Mouse (Mus musculus): Measurements from ENCODE around the gene Pax8. TPM values are rescaled to one million over a fixed set of nuclear protein-coding genes. Genes with fewer than 3 reads are reported as not detected.

Pax8 gene
- polyA plus RNA-seq, 1 experiment: 0.57 TPM

DNA sequence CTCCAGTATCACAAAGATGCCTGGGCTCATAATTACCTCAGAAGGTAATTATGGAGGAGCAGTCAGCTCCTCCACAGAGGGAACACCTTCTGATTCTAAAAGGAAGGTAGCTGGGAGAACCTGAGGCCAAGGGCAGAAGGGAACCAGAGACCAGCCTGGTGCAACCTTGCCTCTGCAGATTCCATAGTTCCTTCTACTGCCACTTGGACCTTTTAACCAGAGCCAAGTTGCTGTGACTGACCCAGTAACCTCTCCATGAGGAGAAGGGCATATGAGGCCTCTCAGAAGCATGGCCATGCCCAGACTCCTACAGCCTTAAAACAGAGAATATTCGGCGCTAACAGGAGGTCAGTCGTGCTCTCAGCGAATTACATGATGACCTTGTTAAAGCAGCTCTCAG lies 57.8 kb downstream of the Pax8 start:
- no peaks in the 10 kb centered on the region for H3K27me3 ChIP-seq (ENCODE audit: control insufficient read depth, insufficient read depth, low read length, poor library complexity, severe bottlenecking)
- no peak overlapping the region for H3K27ac ChIP-seq (ENCODE audit: insufficient read depth, low read length)
- H3K9ac ChIP-seq (ENCODE audit: low read depth, poor library complexity, severe bottlenecking): no peak overlapping the region
- H3K9me3 ChIP-seq (replicated peaks; ENCODE audit: control insufficient read depth, insufficient read depth, low read length, poor library complexity, severe bottlenecking): no peaks in the 10 kb centered on the region
- TF ChIP-seq CTCF (IDR thresholded peaks at IDR 0.05; ENCODE audit: low read depth, low read length) (no peak), POLR2A (IDR thresholded peaks at IDR 0.05; ENCODE audit: insufficient read depth, low read length) (no peak), EP300 (IDR thresholded peaks at IDR 0.05; ENCODE audit: insufficient read depth, low read depth, low read length) (no peak)
- no peaks in the 10 kb centered on the region for H3K36me3 ChIP-seq (ENCODE audit: control insufficient read depth, insufficient read depth, low read length, poor library complexity, severe bottlenecking)
- H3K4me3 ChIP-seq (ENCODE audit: low read depth, low read length): no peak overlapping the region
- no peaks in the 10 kb centered on the region for H3K4me1 ChIP-seq (ENCODE audit: control insufficient read depth, insufficient read depth, low read length)

- Histone ChIP-seq H3K36me3 (ENCODE audit: control insufficient read depth, insufficient read depth, low read length, poor library complexity, severe bottlenecking) (no peaks in the 10 kb centered on the region), H3K27ac (ENCODE audit: insufficient read depth, low read length) (no peak overlapping the region), H3K9me3 (replicated peaks; ENCODE audit: control insufficient read depth, insufficient read depth, low read length, poor library complexity, severe bottlenecking) (no peaks in the 10 kb centered on the region), H3K4me3 (ENCODE audit: low read depth, low read length) (no peak overlapping the region), H3K4me1 (ENCODE audit: control insufficient read depth, insufficient read depth, low read length) (no peaks in the 10 kb centered on the region), H3K27me3 (ENCODE audit: control insufficient read depth, insufficient read depth, low read length, poor library complexity, severe bottlenecking) (no peaks in the 10 kb centered on the region), H3K9ac (ENCODE audit: low read depth, poor library complexity, severe bottlenecking) (no peak overlapping the region)
- no peak for TF ChIP-seq POLR2A (IDR thresholded peaks at IDR 0.05; ENCODE audit: insufficient read depth, low read length)
- TF ChIP-seq CTCF (IDR thresholded peaks at IDR 0.05; ENCODE audit: low read depth, low read length): no peak
- TF ChIP-seq EP300 (IDR thresholded peaks at IDR 0.05; ENCODE audit: insufficient read depth, low read depth, low read length): no peak
These were observed 58.3 kb downstream of the Pax8 start for GRCm38 (mm10) chr2:24417106-24417505.

DNA sequence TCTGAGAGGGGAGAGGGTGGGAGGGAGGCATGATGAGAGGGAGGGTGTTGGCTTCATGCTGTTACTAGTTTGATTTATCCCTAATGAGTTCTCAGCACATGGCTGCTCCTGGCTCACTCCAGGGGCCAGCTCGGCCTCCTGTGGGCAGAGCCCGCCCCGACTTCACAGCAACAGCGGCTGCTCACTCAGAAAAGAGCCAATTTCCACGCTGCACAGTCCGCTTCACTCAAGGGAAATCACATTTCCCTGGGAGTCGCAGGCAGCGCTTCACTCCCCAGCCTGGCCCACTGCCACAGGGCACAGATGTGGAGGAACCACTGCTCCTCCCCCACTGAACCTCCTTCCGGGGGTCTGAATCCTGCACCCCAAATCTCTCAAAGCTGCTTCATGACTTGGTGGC lies 58.7 kb downstream of the Pax8 start:
- Histone ChIP-seq H3K27ac (ENCODE audit: insufficient read depth, low read length) (no peak overlapping the region), H3K4me3 (ENCODE audit: low read depth, low read length) (no peak overlapping the region), H3K36me3 (ENCODE audit: control insufficient read depth, insufficient read depth, low read length, poor library complexity, severe bottlenecking) (no peaks in the 10 kb centered on the region), H3K27me3 (ENCODE audit: control insufficient read depth, insufficient read depth, low read length, poor library complexity, severe bottlenecking) (no peaks in the 10 kb centered on the region), H3K4me1 (ENCODE audit: control insufficient read depth, insufficient read depth, low read length) (no peaks in the 10 kb centered on the region), H3K9me3 (replicated peaks; ENCODE audit: control insufficient read depth, insufficient read depth, low read length, poor library complexity, severe bottlenecking) (no peaks in the 10 kb centered on the region), H3K9ac (ENCODE audit: low read depth, poor library complexity, severe bottlenecking) (no peak overlapping the region)
- TF ChIP-seq EP300 (IDR thresholded peaks at IDR 0.05; ENCODE audit: insufficient read depth, low read depth, low read length) (no peak), CTCF (IDR thresholded peaks at IDR 0.05; ENCODE audit: low read depth, low read length) (no peak), POLR2A (IDR thresholded peaks at IDR 0.05; ENCODE audit: insufficient read depth, low read length) (no peak)

GRCm38 (mm10) chr2:24413677-24414076 lies 61.7 kb downstream of the Pax8 start:
- Histone ChIP-seq H3K4me1 (ENCODE audit: control insufficient read depth, insufficient read depth, low read length) (no peaks in the 10 kb centered on the region), H3K4me3 (ENCODE audit: low read depth, low read length) (no peak overlapping the region), H3K36me3 (ENCODE audit: control insufficient read depth, insufficient read depth, low read length, poor library complexity, severe bottlenecking) (no peaks in the 10 kb centered on the region), H3K27ac (ENCODE audit: insufficient read depth, low read length) (no peak overlapping the region), H3K9me3 (replicated peaks; ENCODE audit: control insufficient read depth, insufficient read depth, low read length, poor library complexity, severe bottlenecking) (no peaks in the 10 kb centered on the region), H3K9ac (ENCODE audit: low read depth, poor library complexity, severe bottlenecking) (no peak overlapping the region), H3K27me3 (ENCODE audit: control insufficient read depth, insufficient read depth, low read length, poor library complexity, severe bottlenecking) (no peaks in the 10 kb centered on the region)
- TF ChIP-seq EP300 (IDR thresholded peaks at IDR 0.05; ENCODE audit: insufficient read depth, low read depth, low read length) (no peak), CTCF (IDR thresholded peaks at IDR 0.05; ENCODE audit: low read depth, low read length) (no peak), POLR2A (IDR thresholded peaks at IDR 0.05; ENCODE audit: insufficient read depth, low read length) (no peak)

DNA sequence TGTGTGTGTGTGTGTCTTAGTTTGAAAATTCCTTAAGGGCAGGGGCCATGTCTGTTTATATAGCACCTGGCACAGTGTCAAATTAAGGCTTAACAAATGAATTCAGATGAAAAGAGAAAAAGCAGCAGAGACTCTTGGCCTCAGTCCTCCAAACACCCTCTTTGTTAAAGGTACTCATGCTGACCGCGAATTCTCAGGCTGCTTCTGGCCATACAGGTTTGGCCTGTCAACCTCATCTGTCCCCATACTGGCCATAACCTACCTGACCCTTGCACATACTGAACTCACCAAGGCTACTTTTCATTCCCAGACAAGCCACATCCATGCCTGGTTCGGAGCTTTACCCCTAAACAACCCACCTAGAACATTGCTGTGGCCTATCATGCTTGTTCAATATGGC lies 62.2 kb downstream of the Pax8 start:
- H3K4me1 ChIP-seq (ENCODE audit: control insufficient read depth, insufficient read depth, low read length): no peaks in the 10 kb centered on the region
- no peaks in the 10 kb centered on the region for H3K36me3 ChIP-seq (ENCODE audit: control insufficient read depth, insufficient read depth, low read length, poor library complexity, severe bottlenecking)
- H3K27me3 ChIP-seq (ENCODE audit: control insufficient read depth, insufficient read depth, low read length, poor library complexity, severe bottlenecking): no peaks in the 10 kb centered on the region
- H3K9me3 ChIP-seq (replicated peaks; ENCODE audit: control insufficient read depth, insufficient read depth, low read length, poor library complexity, severe bottlenecking): no peaks in the 10 kb centered on the region
- no peak overlapping the region for H3K27ac ChIP-seq (ENCODE audit: insufficient read depth, low read length)
- no peak overlapping the region for H3K4me3 ChIP-seq (ENCODE audit: low read depth, low read length)
- TF ChIP-seq CTCF (IDR thresholded peaks at IDR 0.05; ENCODE audit: low read depth, low read length) (no peak), EP300 (IDR thresholded peaks at IDR 0.05; ENCODE audit: insufficient read depth, low read depth, low read length) (no peak), POLR2A (IDR thresholded peaks at IDR 0.05; ENCODE audit: insufficient read depth, low read length) (no peak)
- H3K9ac ChIP-seq (ENCODE audit: low read depth, poor library complexity, severe bottlenecking): no peak overlapping the region

DNA sequence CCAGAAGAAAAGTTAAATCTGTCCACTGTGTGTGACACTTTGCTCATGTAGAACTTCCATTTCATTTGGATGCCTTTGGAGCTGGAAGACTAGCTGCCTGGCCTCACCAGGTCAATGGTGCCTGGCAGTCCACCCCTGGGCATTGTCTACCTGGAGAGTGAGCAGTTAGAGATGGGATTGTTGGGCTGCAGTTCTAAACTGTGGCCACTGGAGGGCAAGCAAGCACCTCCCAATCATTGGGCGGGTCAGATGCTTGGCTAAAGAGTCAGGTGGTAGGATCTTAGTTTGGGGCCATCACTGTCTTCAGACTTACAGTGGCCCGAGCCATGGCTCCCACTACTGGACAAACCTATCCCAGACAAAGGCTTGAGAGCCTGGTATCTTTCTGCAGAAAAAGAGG lies 66.2 kb downstream of the Pax8 start:
- Histone ChIP-seq H3K27ac (ENCODE audit: insufficient read depth, low read length) (no peak overlapping the region), H3K36me3 (ENCODE audit: control insufficient read depth, insufficient read depth, low read length, poor library complexity, severe bottlenecking) (no peaks in the 10 kb centered on the region), H3K9ac (ENCODE audit: low read depth, poor library complexity, severe bottlenecking) (no peak overlapping the region), H3K4me1 (ENCODE audit: control insufficient read depth, insufficient read depth, low read length) (no peaks in the 10 kb centered on the region), H3K4me3 (ENCODE audit: low read depth, low read length) (no peak overlapping the region), H3K9me3 (replicated peaks; ENCODE audit: control insufficient read depth, insufficient read depth, low read length, poor library complexity, severe bottlenecking) (no peaks in the 10 kb centered on the region), H3K27me3 (ENCODE audit: control insufficient read depth, insufficient read depth, low read length, poor library complexity, severe bottlenecking) (no peaks in the 10 kb centered on the region)
- TF ChIP-seq EP300 (IDR thresholded peaks at IDR 0.05; ENCODE audit: insufficient read depth, low read depth, low read length): no peak
- TF ChIP-seq POLR2A (IDR thresholded peaks at IDR 0.05; ENCODE audit: insufficient read depth, low read length): no peak
- peak; percentile 95 for TF ChIP-seq CTCF (IDR thresholded peaks at IDR 0.05; ENCODE audit: low read depth, low read length)

Data from ES-Bruce4 (cell line).